Mouse (Mus musculus) adrenal gland, adult 10 weeks (tissue): Measurements from ENCODE around the gene Pak1ip1. TPM values are rescaled to one million over a fixed set of nuclear protein-coding genes. Genes with fewer than 3 reads are reported as not detected.

Experiments
- polyA plus RNA-seq: library from polyadenylated mRNA; stranded (reverse); fragments of 350-450 nt; fragmentation: Illumina TruSeq; extraction: RNeasy Lipid Tissue Mini Kit (QIAGEN cat#74804); gene quantifications from one replicate; pipeline ENCODE4 v1.2.3, GENCODE M21; 2014; ENCODE audit warnings: low read depth, low replicate concordance

Gene Pak1ip1
- polyA plus RNA-seq: 93.9 TPM

GRCm38 (mm10) chr13:41000926-41001639 is at the start of gene Pak1ip1:
TSS of gene Pak1ip1 (plus strand) at chr13:41001023.

GRCm38 (mm10) chr13:41015829-41016634 is 15.2 kb downstream of the Pak1ip1 start, which contains the start of gene Tmem14c:
TSS of gene Tmem14c (plus strand) at chr13:41016292.

Other genes starting within 250 kb of the Pak1ip1 start
- gene Gcnt2, start 141.3 kb upstream of the Pak1ip1 start, polyA plus RNA-seq: 8.5 TPM
- gene Tmem14c, start 15.3 kb downstream of the Pak1ip1 start, polyA plus RNA-seq: 46.2 TPM
- not detected for gene Mak, start 78.7 kb downstream of the Pak1ip1 start, polyA plus RNA-seq
- not detected for gene Gcm2, start 110.0 kb downstream of the Pak1ip1 start, polyA plus RNA-seq
- not detected for gene Sycp2l, start 113.3 kb downstream of the Pak1ip1 start, polyA plus RNA-seq
- gene Elovl2, start 219.4 kb downstream of the Pak1ip1 start, polyA plus RNA-seq: 0.58 TPM
- gene Smim13, start 248.8 kb downstream of the Pak1ip1 start, polyA plus RNA-seq: 42.6 TPM